Mouse (Mus musculus): ENCODE measurements around the gene Sh3d19.

The Sh3d19 gene

GRCm38 (mm10) chr3:86141886-86142262 is 171.0 kb downstream of the Sh3d19 start:
- DNase-seq: no peak

GRCm38 (mm10) chr3:86142263-86142933 is 171.5 kb downstream of the Sh3d19 start, which contains the start of gene Rps3a1:
Gene Rps3a1 (minus strand): TSS chr3:86142702.
- DNase-seq: peak; percentile 100

GRCm38 (mm10) chr3:86142934-86143317 is 172.0 kb downstream of the Sh3d19 start:
- no peak for DNase-seq

GRCm38 (mm10) chr3:86143343-86143742 is 172.4 kb downstream of the Sh3d19 start:
- peak; percentile 15 for DNase-seq

- DNase-seq: no peak
Observed at GRCm38 (mm10) chr3:86149063-86149462, 178.2 kb downstream of the Sh3d19 start.

GRCm38 (mm10) chr3:86149521-86149920 is 178.6 kb downstream of the Sh3d19 start:
- DNase-seq: no peak

GRCm38 (mm10) chr3:86168841-86169425 is 198.0 kb downstream of the Sh3d19 start:
- no peak for DNase-seq

- DNase-seq: no peak
Observed at GRCm38 (mm10) chr3:86179714-86180113, 208.8 kb downstream of the Sh3d19 start.

Data from thymus, postnatal 25 days (tissue).